Mouse (Mus musculus): ENCODE results near the gene Lmntd1. TPM values are rescaled to one million over a fixed set of nuclear protein-coding genes. Genes with fewer than 3 reads are reported as not detected.

Lmntd1 gene
- 0.63 TPM in 2 replicates for polyA plus RNA-seq (2015; fragmentation: Nextera tagmentation; extraction: Ambion mirVana)

DNA sequence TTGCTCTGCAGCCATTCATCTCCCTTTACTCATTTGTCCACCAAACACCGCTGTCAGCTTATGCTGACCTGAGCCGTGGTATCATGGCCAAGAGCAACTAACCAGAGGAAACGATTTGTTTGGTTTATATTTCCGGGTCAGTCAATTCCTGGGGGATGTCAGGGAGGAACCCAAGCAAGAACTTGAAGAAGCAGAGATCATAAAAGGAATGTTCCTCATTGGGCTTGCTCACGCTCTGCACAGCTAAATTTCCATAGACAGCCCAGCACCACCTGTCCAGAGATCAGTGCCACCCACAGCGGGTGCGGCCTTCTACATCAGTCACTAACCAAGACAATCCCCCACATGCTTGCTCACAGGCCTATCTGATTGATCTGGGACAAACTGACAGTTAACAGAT lies at the start of gene Lmntd1:
Gene Lmntd1, minus strand, starts transcription at position 101 of the 400 bp plus-strand sequence.
- no peak within 1 kb of the TSS for H3K4me3 ChIP-seq (replicated peaks)
- no peak within 1 kb of the TSS for H3K9ac ChIP-seq (replicated peaks)
- no peak within 1 kb of the TSS for H3K4me2 ChIP-seq
- no peaks in the 10 kb centered on the region for H3K36me3 ChIP-seq
- 87% methylated on average over 7 of the region's 7 CpGs for WGBS
- no peak for ATAC-seq (ENCODE audit: low FRiP score)
- no peaks in the 10 kb centered on the region for H3K9me3 ChIP-seq (replicated peaks)
- no peak within 1 kb of the TSS for H3K27ac ChIP-seq (replicated peaks)
- no peaks in the 10 kb centered on the region for H3K27me3 ChIP-seq (replicated peaks)
- no peaks in the 10 kb centered on the region for H3K4me1 ChIP-seq

DNA sequence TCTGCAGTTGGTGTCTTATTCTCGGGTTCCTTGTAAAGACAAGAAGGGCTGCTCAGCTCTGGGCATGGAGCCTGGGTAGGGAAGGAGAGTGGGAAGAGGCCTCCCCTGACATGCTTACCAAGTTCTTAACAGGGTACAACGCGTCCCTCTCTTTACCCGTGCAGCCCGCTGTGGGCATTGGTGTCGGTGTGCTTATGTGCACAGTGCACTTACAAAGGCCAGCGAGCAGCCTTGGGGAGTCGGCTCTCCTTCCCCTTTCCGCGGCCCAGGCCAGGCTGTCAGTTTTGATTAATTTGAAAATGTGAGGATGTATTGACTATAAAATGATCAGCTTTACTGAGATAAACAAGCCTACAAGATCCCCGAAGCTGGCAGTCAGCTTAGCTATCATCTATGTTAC lies 46.8 kb upstream of the Lmntd1 start:
- no peaks in the 10 kb centered on the region for H3K36me3 ChIP-seq
- H3K27ac ChIP-seq (replicated peaks) = no peak overlapping the region
- WGBS = 83% methylated on average over 11 of the region's 11 CpGs
- H3K27me3 ChIP-seq (replicated peaks) = no peaks in the 10 kb centered on the region
- H3K4me1 ChIP-seq = peaks cover 6% of the 10 kb centered on the region; the same call in 1 of the 2 replicates
- no peak overlapping the region for H3K4me3 ChIP-seq (replicated peaks)
- ATAC-seq (ENCODE audit: low FRiP score) = no peak
- no peak overlapping the region for H3K4me2 ChIP-seq
- H3K9me3 ChIP-seq (replicated peaks) = no peaks in the 10 kb centered on the region
- H3K9ac ChIP-seq (replicated peaks) = no peak overlapping the region

DNA sequence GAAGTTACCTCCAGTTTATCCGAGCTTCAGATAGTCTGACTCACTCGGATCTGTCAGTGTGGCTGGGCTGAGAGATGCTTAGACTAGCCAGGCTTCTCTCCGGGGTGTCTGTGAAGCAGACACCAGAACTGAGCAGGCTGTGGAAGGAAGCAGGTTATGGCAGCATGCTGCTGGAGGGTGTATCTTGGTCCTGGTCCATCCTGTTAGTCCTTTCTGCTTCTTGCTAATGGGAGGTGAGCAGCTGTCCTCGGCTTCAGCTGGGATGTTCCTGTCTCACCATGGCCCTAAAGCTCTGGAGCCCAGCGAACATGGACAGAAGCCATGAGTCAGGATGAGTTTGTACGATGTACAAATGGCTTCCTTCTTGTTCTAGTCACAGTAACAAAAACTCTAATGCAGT lies 45.0 kb upstream of the Lmntd1 start:
- Histone ChIP-seq H3K27ac (replicated peaks) (no peak overlapping the region), H3K36me3 (no peaks in the 10 kb centered on the region), H3K9me3 (replicated peaks) (no peaks in the 10 kb centered on the region), H3K4me1 (peaks cover 3% of the 10 kb centered on the region; the same call in 1 of the 2 replicates), H3K9ac (replicated peaks) (no peak overlapping the region), H3K27me3 (replicated peaks) (no peaks in the 10 kb centered on the region), H3K4me3 (replicated peaks) (no peak overlapping the region), H3K4me2 (no peak overlapping the region)
- 70% methylated on average over 6 of the region's 6 CpGs for WGBS
- no peak for ATAC-seq (ENCODE audit: low FRiP score)

DNA sequence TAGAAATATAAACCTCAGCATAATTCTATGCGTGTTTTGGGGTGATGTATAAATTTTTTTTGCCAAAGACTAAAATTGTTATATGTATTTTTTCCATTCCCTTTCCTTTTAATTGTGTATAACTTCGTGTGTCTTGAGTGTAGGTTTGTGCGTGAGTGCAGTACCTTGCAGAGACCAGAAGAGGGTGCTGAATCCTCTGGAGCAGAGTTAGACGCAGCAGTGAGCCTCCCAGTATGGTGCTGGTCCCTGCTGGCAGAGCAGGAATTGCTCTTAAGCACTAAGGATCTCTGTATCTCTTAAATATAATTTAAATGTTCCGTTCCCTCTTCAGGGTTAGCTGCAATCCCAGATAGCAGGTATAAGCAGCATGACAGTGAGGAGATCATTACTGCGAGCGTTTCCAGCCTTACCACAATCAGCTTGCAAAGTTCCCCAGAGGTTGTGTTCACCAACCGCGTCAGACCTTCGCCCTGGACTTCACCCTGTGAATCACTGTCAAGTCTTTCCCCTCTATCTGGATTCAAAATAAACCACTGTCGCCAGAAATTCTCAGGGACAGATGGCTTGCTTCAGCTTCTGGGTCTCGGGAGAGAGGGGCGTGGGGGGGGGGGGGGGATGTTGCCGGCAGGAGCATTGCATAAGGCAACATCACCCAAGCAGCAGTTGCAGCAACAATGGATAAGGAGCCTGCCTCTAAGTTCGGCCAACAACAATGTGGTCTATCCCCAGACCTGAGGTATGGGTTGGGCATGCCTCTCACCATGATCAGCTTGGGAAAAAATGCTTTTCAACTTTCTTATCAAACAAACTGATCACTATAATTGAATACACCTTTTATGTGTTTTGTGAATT lies 42.8 kb upstream of the Lmntd1 start:
- 78% methylated on average over 15 of the region's 15 CpGs for WGBS
- no peak overlapping the region for H3K9ac ChIP-seq (replicated peaks)
- H3K4me2 ChIP-seq = no peak overlapping the region

DNA sequence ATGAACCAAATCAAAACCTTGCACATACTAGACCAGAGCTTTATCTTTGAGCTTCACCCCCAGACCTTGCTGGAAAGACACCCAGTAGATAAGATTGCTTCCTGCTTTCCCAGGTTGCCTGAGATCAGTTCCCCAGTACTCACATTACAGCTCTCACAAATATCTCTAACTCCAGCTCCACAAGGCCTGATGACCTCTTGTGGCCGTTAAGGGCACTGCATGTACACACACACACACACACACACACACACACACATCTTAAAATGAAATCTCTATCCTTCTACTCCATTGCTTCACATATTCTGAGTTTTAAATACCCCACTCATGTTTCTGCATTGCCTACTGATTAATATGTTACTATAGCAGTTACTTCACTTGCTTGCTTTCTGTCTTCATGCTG lies 41.6 kb upstream of the Lmntd1 start:
- H3K9ac ChIP-seq (replicated peaks) = no peak overlapping the region
- no peak overlapping the region for H3K4me2 ChIP-seq
- H3K4me3 ChIP-seq (replicated peaks) = no peak overlapping the region
- no peaks in the 10 kb centered on the region for H3K4me1 ChIP-seq
- no peaks in the 10 kb centered on the region for H3K9me3 ChIP-seq (replicated peaks)
- H3K27me3 ChIP-seq (replicated peaks) = no peaks in the 10 kb centered on the region
- 93% methylated on average over 1 of the region's 1 CpGs for WGBS
- no peak overlapping the region for H3K27ac ChIP-seq (replicated peaks)
- H3K36me3 ChIP-seq = no peaks in the 10 kb centered on the region
- ATAC-seq (ENCODE audit: low FRiP score) = no peak

More for the DNA sequence above, 42.8 kb upstream of the Lmntd1 start:
- Histone ChIP-seq H3K27ac (replicated peaks) (no peak overlapping the region), H3K9me3 (replicated peaks) (no peaks in the 10 kb centered on the region), H3K4me3 (replicated peaks) (no peak overlapping the region), H3K36me3 (no peaks in the 10 kb centered on the region), H3K4me1 (no peaks in the 10 kb centered on the region), H3K27me3 (replicated peaks) (no peaks in the 10 kb centered on the region)
- no peak for ATAC-seq (ENCODE audit: low FRiP score)

DNA sequence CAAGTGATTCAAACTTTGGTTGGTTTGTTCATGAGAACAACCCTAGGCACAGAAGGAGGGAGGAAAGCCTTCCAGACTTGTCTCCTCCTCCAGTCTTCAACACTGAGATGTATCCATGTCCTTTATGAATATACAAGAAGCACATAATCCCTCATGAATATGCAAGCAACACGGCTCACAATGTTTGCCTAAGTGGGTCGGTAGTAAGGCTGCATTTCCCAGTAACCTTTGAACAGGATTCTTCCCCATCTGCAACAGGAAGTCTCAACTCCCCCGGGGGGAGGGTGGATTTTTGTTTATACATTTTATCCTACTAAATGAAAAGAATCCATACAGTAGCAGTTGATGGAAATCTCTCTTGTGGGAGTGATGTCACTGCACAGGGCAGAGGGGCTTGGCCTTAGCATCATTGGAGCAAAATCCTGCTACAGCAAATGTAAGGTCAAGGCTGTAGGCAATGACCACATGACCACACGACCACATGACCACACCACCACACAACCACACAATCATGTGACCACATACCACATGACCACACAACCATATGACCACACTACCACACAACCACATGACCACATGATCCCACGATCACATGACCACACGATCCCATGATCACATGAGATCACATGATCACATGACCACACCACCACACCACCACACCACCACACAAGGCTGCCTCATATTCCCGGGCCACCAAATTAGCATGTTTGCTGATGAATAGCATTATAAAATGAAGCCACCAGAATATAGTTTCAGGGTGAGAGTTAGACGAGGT lies 40.1 kb upstream of the Lmntd1 start:
- no peak for ATAC-seq (ENCODE audit: low FRiP score)
- Histone ChIP-seq H3K4me3 (replicated peaks) (no peak overlapping the region), H3K27ac (replicated peaks) (no peak overlapping the region), H3K36me3 (no peaks in the 10 kb centered on the region), H3K27me3 (replicated peaks) (no peaks in the 10 kb centered on the region), H3K4me2 (no peak overlapping the region), H3K9me3 (replicated peaks) (no peaks in the 10 kb centered on the region), H3K4me1 (no peaks in the 10 kb centered on the region), H3K9ac (replicated peaks) (no peak overlapping the region)
- WGBS = 77% methylated on average over 8 of the region's 8 CpGs

DNA sequence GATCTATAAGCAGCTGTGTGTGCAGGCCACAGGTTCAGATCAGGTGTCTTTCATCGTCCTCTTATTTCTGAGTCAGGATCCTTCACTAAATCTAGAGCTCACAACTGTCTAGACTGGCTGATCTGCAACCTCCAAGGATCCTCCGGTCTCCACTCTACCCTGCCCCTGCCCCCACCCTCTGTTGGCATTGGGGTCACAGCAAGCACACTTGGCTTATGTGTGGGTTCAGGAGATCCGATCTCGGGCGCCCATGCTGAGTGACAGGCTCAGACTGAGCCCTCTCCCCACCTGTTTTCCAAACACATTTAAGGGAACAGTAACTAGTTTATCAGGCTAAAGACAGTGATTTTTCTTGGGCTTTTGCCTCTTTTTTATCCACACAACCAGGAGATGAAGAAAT lies 39.5 kb upstream of the Lmntd1 start:
- Histone ChIP-seq H3K4me3 (replicated peaks) (no peak overlapping the region), H3K36me3 (no peaks in the 10 kb centered on the region), H3K27ac (replicated peaks) (no peak overlapping the region), H3K4me2 (no peak overlapping the region), H3K27me3 (replicated peaks) (no peaks in the 10 kb centered on the region), H3K9me3 (replicated peaks) (no peaks in the 10 kb centered on the region), H3K4me1 (no peaks in the 10 kb centered on the region), H3K9ac (replicated peaks) (no peak overlapping the region)
- no peak for ATAC-seq (ENCODE audit: low FRiP score)
- WGBS = 90% methylated on average over 5 of the region's 5 CpGs

DNA sequence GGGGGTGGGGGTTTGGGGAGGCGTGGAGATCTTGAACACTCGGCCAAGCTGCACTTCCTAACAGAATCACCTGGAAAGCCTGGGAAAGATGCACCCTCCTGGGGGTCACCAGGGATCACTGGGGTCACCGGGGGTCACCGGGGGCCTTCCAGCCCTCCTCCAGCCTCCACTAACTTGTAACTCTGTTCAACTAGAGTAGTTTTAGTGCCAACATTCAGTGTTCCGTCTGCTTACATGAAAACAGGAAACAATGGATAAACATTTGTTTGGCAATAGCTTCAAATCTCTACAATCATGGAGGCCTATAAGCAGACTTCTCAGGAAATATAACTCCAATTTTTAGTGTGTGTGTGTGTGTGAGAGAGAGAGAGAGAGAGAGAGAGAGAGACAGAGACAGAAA lies 38.9 kb upstream of the Lmntd1 start:
- Histone ChIP-seq H3K9ac (replicated peaks) (no peak overlapping the region), H3K27ac (replicated peaks) (no peak overlapping the region), H3K36me3 (no peaks in the 10 kb centered on the region), H3K4me3 (replicated peaks) (no peak overlapping the region), H3K27me3 (replicated peaks) (no peaks in the 10 kb centered on the region), H3K4me1 (no peaks in the 10 kb centered on the region), H3K4me2 (no peak overlapping the region), H3K9me3 (replicated peaks) (no peaks in the 10 kb centered on the region)
- ATAC-seq (ENCODE audit: low FRiP score) = no peak
- WGBS = 85% methylated on average over 5 of the region's 5 CpGs

DNA sequence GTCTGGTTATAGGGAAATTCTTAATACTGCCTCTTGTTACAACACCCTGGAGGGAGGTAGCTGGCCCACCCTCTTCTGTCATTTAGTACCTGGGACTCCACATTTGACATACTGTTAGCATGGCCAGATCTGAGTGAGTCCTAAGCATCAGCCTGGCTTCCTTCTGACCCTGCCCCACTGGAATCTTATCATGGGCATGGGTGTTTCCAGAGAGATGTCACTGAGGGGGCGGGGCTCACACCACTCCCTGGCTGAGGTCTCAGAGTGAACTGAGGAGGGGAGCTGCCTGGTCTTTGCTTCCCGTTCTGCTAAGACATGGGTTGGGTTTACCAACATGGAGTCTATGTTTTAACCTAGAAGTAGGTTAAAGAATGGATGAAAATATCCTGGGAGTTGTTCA lies 37.9 kb upstream of the Lmntd1 start:
- WGBS = 85% methylated on average over 2 of the region's 2 CpGs
- ATAC-seq (ENCODE audit: low FRiP score) = no peak
- Histone ChIP-seq H3K27me3 (replicated peaks) (no peaks in the 10 kb centered on the region), H3K9ac (replicated peaks) (no peak overlapping the region), H3K4me1 (no peaks in the 10 kb centered on the region), H3K9me3 (replicated peaks) (no peaks in the 10 kb centered on the region), H3K4me3 (replicated peaks) (no peak overlapping the region), H3K4me2 (no peak overlapping the region), H3K36me3 (no peaks in the 10 kb centered on the region), H3K27ac (replicated peaks) (no peak overlapping the region)

DNA sequence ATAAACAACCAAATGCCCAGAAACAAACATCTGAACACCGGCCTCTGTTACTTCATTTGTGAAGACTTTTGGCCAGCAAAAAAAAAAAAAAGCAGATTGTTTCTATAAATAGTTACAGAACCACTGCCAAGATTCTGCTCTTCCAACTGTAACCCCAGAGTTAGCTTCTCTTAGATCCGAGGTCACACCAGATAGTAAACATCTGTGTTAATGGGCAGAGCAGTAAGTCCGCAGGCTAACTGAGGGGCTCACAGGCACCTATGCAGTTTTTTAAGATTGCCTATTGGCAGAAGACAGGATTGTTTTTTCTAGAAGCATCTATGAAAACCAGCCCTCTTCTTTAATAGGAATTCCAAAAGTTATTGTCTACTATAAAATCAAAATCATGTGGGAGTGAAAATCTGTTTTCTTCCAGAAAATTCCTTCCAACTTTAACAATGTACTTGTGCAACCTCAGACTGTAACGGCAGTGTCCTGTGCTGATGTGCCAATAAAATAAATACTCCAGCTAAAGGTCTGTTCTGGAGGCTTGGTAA lies 26.9 kb upstream of the Lmntd1 start:
- 81% methylated on average over 4 of the region's 4 CpGs for WGBS
- Histone ChIP-seq H3K4me2 (no peak overlapping the region), H3K9ac (replicated peaks) (no peak overlapping the region), H3K27ac (replicated peaks) (no peak overlapping the region), H3K4me1 (no peaks in the 10 kb centered on the region), H3K36me3 (no peaks in the 10 kb centered on the region), H3K27me3 (replicated peaks) (no peaks in the 10 kb centered on the region), H3K9me3 (replicated peaks) (no peaks in the 10 kb centered on the region), H3K4me3 (replicated peaks) (no peak overlapping the region)
- ATAC-seq (ENCODE audit: low FRiP score) = no peak

DNA sequence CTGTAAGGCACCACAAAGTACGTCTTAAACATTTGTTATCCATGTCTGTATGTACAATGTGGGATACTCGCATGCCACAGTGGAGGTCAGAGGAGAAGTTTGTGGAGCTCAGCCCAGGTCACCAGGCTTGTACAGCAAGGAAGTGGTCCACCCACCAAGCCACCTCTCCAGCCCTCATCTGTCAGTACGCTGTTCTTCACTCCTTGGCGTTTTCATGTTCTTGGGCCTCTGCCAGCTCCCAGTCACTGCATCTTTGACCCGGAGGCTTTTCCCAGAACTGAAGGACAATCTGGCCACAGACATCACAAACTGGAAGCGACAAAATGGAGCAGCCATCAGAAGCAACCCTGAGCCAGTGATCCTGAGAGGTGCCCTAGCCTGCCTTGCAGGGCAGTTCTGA lies 24.1 kb upstream of the Lmntd1 start:
- H3K9me3 ChIP-seq (replicated peaks) = no peaks in the 10 kb centered on the region
- ATAC-seq (ENCODE audit: low FRiP score) = no peak
- WGBS = 77% methylated on average over 6 of the region's 6 CpGs
- H3K36me3 ChIP-seq = no peaks in the 10 kb centered on the region
- H3K9ac ChIP-seq (replicated peaks) = no peak overlapping the region
- no peaks in the 10 kb centered on the region for H3K27me3 ChIP-seq (replicated peaks)
- no peak overlapping the region for H3K4me2 ChIP-seq
- H3K4me3 ChIP-seq (replicated peaks) = no peak overlapping the region
- no peaks in the 10 kb centered on the region for H3K4me1 ChIP-seq
- no peak overlapping the region for H3K27ac ChIP-seq (replicated peaks)

DNA sequence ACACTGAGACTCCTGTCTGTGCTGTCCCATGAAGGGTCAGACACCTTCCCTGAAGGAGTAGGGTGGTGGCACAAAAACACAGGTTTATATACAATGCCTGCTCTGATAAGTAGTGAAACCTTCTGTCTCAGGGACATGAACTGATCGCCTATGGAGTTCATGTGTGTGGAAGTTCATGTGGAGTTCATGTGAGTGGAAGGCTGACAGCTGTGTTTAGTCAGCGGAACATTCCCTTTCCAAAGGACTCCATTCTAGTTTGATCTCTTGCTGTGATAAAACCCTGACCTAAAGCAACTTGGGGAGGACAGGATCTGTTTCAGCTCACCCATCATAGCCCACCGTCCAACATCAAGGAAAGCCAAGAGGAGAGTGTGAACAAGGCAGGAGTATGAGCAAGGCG lies 22.6 kb upstream of the Lmntd1 start:
- no peak overlapping the region for H3K27ac ChIP-seq (replicated peaks)
- H3K4me2 ChIP-seq = no peak overlapping the region
- H3K36me3 ChIP-seq = no peaks in the 10 kb centered on the region
- no peaks in the 10 kb centered on the region for H3K27me3 ChIP-seq (replicated peaks)
- H3K4me1 ChIP-seq = no peaks in the 10 kb centered on the region
- no peak overlapping the region for H3K4me3 ChIP-seq (replicated peaks)
- 79% methylated on average over 4 of the region's 4 CpGs for WGBS
- H3K9ac ChIP-seq (replicated peaks) = no peak overlapping the region
- no peaks in the 10 kb centered on the region for H3K9me3 ChIP-seq (replicated peaks)
- no peak for ATAC-seq (ENCODE audit: low FRiP score)

Measured in neural tube, embryonic 15.5 days (tissue).